8 mouse cellular contexts compared by ENCODE assay signal in the genomic region with DNA sequence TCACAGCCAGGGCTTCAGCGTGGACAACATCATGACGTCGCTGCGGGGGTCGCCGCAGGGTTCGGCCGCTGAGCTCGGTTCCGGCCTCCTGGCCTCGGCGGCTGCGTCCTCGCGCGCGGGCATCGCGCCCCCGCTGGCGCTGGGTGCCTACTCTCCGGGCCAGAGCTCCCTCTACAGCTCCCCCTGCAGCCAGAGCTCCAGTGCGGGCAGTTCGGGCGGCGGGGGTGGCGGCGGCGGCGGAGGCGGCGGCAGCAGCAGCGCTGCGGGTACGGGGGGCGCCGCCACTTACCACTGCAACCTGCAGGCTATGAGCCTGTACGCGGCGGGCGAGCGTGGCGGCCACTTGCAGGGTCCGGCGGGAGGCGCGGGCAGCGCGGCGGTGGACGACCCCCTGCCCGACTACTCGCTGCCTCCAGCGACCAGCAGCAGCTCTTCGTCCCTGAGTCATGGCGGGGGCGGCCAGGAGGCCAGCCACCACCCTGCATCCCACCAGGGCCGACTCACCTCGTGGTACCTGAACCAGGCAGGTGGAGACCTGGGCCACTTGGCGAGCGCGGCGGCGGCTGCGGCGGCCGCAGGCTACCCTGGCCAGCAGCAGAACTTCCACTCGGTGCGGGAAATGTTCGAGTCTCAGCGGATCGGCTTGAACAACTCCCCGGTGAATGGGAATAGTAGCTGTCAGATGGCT. TPM values are rescaled to one million over a fixed set of nuclear protein-coding genes. Genes with fewer than 3 reads are reported as not detected.
A peak's percentile ranks its signal among the peaks of the same experiment; 100 is the strongest.
DNase-seq lines count a peak whose midpoint lies in the region; ATAC-seq lines count a peak whose summit lies in the region.

No protein-coding gene starts in this region.

- intact Hi-C loops in heart, postnatal 36 days (cut with DNase I), result loop anchor here (2.0 to 5.0 kb wide), 3 partner anchors 109 to 531 kb away; a partner anchor contains a TSS

- DNase-seq in thymus, postnatal 0 days (ENCODE audit: low spot score), result peak; percentile 13
- no peak for DNase-seq in thymus, adult 18-20 months
- peak; percentile 66 to 70 for DNase-seq in heart, postnatal 36 days
- peak; percentile 38 to 59 for DNase-seq in urinary bladder, postnatal 36 days (ENCODE audit: low spot score in 2 of 2)

- no peaks in the 10 kb centered on the region for H3K36me3 ChIP-seq in embryonic facial prominence, embryonic 12.5 days
- peaks cover 6% of the 10 kb centered on the region; the same call in 1 of the 2 replicates for H3K36me3 ChIP-seq in limb, embryonic 13.5 days
- H3K36me3 ChIP-seq in midbrain, embryonic 16.5 days (ENCODE audit: control insufficient read depth, insufficient read depth, low read length), result no peaks in the 10 kb centered on the region

- 1% methylated on average over 73 of the region's 73 CpGs for WGBS in embryonic facial prominence, embryonic 12.5 days
- under 1% methylated on average over 70 of the region's 73 CpGs for WGBS in limb, embryonic 13.5 days
- WGBS in midbrain, embryonic 16.5 days, result under 1% methylated on average over 72 of the region's 73 CpGs

- peak overlapping the region; percentile 87 for H3K4me2 ChIP-seq in embryonic facial prominence, embryonic 12.5 days (replicated peaks)
- H3K4me2 ChIP-seq in limb, embryonic 13.5 days (replicated peaks), result peak overlapping the region; percentile 82
- peak overlapping the region; percentile 25; the same call in 1 of the 2 replicates for H3K4me2 ChIP-seq in midbrain, embryonic 16.5 days (ENCODE audit: low read length)

- H3K27ac ChIP-seq in embryonic facial prominence, embryonic 12.5 days, result peak overlapping the region; percentile 98
- peak overlapping the region; percentile 99 for H3K27ac ChIP-seq in limb, embryonic 13.5 days
- H3K27ac ChIP-seq in midbrain, embryonic 16.5 days (ENCODE audit: low read length), result no peak overlapping the region; the same call in 1 of the 2 replicates

- peaks cover 61% of the 10 kb centered on the region for H3K27me3 ChIP-seq in embryonic facial prominence, embryonic 12.5 days
- H3K27me3 ChIP-seq in limb, embryonic 13.5 days, result peaks cover 81% of the 10 kb centered on the region
- peaks cover 50% of the 10 kb centered on the region for H3K27me3 ChIP-seq in midbrain, embryonic 16.5 days (ENCODE audit: control insufficient read depth, insufficient read depth, low read depth, low read length)

- H3K4me3 ChIP-seq in embryonic facial prominence, embryonic 12.5 days, result peak overlapping the region; percentile 68
- H3K4me3 ChIP-seq in limb, embryonic 13.5 days, result peak overlapping the region; percentile 78
- peak overlapping the region; percentile 39 for H3K4me3 ChIP-seq in midbrain, embryonic 16.5 days (ENCODE audit: low read depth, low read length)

- peak overlapping the region; percentile 95 for H3K9ac ChIP-seq in embryonic facial prominence, embryonic 12.5 days
- H3K9ac ChIP-seq in limb, embryonic 13.5 days, result peak overlapping the region; percentile 98
- peak overlapping the region; percentile 57; the same call in 1 of the 2 replicates for H3K9ac ChIP-seq in midbrain, embryonic 16.5 days (ENCODE audit: low read depth, low read length)

- H3K4me1 ChIP-seq in embryonic facial prominence, embryonic 12.5 days, result peaks cover 17% of the 10 kb centered on the region
- peaks cover 28% of the 10 kb centered on the region for H3K4me1 ChIP-seq in limb, embryonic 13.5 days
- peaks cover 25% of the 10 kb centered on the region for H3K4me1 ChIP-seq in midbrain, embryonic 16.5 days (ENCODE audit: control insufficient read depth, insufficient read depth, low read length)

- no peaks in the 10 kb centered on the region for H3K9me3 ChIP-seq in embryonic facial prominence, embryonic 12.5 days
- no peaks in the 10 kb centered on the region for H3K9me3 ChIP-seq in limb, embryonic 13.5 days
- no peaks in the 10 kb centered on the region for H3K9me3 ChIP-seq in midbrain, embryonic 16.5 days (replicated peaks; ENCODE audit: control insufficient read depth, low read length, poor library complexity, severe bottlenecking)

- ATAC-seq in embryonic facial prominence, embryonic 12.5 days (ENCODE audit: insufficient number of reproducible peaks, insufficient read depth, low FRiP score, low TSS enrichment), result no peak
- no peak for ATAC-seq in limb, embryonic 13.5 days (ENCODE audit: low FRiP score, low read depth)
- no peak for ATAC-seq in midbrain, embryonic 16.5 days
- ATAC-seq in megakaryocyte-erythroid progenitor cell, adult 5-6 weeks (replicated peaks; ENCODE audit: low FRiP score, low TSS enrichment, poor library complexity, severe bottlenecking), result no peak

RNA-seq across cellular contexts. Expression of a gene that starts 1.8 kb away (rescaled TPM):
- polyA plus RNA-seq in thymus, postnatal 0 days (2015; fragmentation: Nextera tagmentation; extraction: Ambion mirVana), result 0.75 TPM in 2 replicates
- polyA plus RNA-seq in embryonic facial prominence, embryonic 12.5 days (2016; fragmentation: Nextera tagmentation; extraction: Ambion mirVana), result 10.4 and 11.6 TPM in 2 replicates
- 1 to 10 TPM; 5.0 to 5.1 TPM for total RNA-seq in heart, postnatal 36 days (2021)
- polyA plus RNA-seq in limb, embryonic 13.5 days (2015; fragmentation: Nextera tagmentation; extraction: Ambion mirVana), result 5.1 and 6.8 TPM in 2 replicates
- 0.44 and 0.81 TPM in 2 replicates for polyA plus RNA-seq in midbrain, embryonic 16.5 days (2015; fragmentation: Nextera tagmentation; extraction: Ambion mirVana)
- not detected in 2 replicates for total RNA-seq in megakaryocyte-erythroid progenitor cell, adult 5-6 weeks (2014; fragmentation: Nextera tagmentation)
- not detected in 2 replicates for total RNA-seq in megakaryocyte-erythroid progenitor cell, adult 5-6 weeks (2017)

Comparison
In these comparisons a context has a peak if more than half of its experiments do, and no peak if none do; other contexts are left out.
1. DNase-seq: peak in thymus, postnatal 0 days (single experiment), heart, postnatal 36 days (2 of 2) and urinary bladder, postnatal 36 days (2 of 2); none in thymus, adult 18-20 months (0 of 2).
2. H3K4me2 ChIP-seq: peak in every context shown above with its lines; median percentile 87 in embryonic facial prominence, embryonic 12.5 days; 82 in limb, embryonic 13.5 days; 25 in midbrain, embryonic 16.5 days.
3. Peak in every context shown above with its lines, with median percentiles within 50 percentile points of each other: H3K4me3 ChIP-seq and H3K9ac ChIP-seq.